Mouse (Mus musculus) embryonic facial prominence, embryonic 14.5 days (tissue): ENCODE measurements around the gene Usp19. TPM values are rescaled to one million over a fixed set of nuclear protein-coding genes. Genes with fewer than 3 reads are reported as not detected.

Source experiments
- ATAC-seq: fragments of 200-750 bp; cut with Nextera tagmentation; 2 replicates; pipeline ENCODE4 v1.8.0; 2017; ENCODE audit warnings: low read depth, moderate number of reproducible peaks, moderate TSS enrichment
- DNase-seq: peaks from one replicate; pipeline ENCODE4 v3.0.0-alpha.2; 2015; ENCODE audit warnings: low spot score
- H3K27ac ChIP-seq: fragments of 300-500 bp; sonication (generic); replicated peaks from 2 replicates; pipeline ENCODE4 v1.5.1; 2014; ENCODE audit warnings: low read depth, mild to moderate bottlenecking, low read length, moderate library complexity
- H3K27me3 ChIP-seq: fragments of 300-500 bp; sonication (generic); replicated peaks from 2 replicates; pipeline ENCODE4 v1.6.1; 2014; ENCODE audit warnings: low read length; ENCODE audit not compliant: control insufficient read depth, insufficient read depth
- H3K36me3 ChIP-seq: fragments of 300-500 bp; sonication (generic); 2 replicates; pipeline ENCODE4 v1.6.1; 2014; ENCODE audit warnings: low read length, mixed read lengths; ENCODE audit not compliant: control insufficient read depth, insufficient read depth
- H3K4me1 ChIP-seq: fragments of 300-500 bp; sonication (generic); 2 replicates; pipeline ENCODE4 v1.6.1; 2014; ENCODE audit warnings: antibody characterized with exemption, low read length; ENCODE audit not compliant: control insufficient read depth, insufficient read depth
- H3K4me2 ChIP-seq: fragments of 300-500 bp; sonication (generic); 2 replicates; pipeline ENCODE4 v1.6.1; 2014; ENCODE audit warnings: low read depth, mild to moderate bottlenecking, low read length, moderate library complexity, mixed read lengths
- H3K4me3 ChIP-seq: fragments of 300-500 bp; sonication (generic); 2 replicates; pipeline ENCODE4 v1.5.1; 2014; ENCODE audit warnings: low read depth, mild to moderate bottlenecking, low read length
- H3K9ac ChIP-seq: fragments of 300-500 bp; sonication (generic); 2 replicates; pipeline ENCODE4 v1.6.1; 2014; ENCODE audit warnings: low read depth, mild to moderate bottlenecking, low read length, moderate library complexity, mixed read lengths
- H3K9me3 ChIP-seq: fragments of 300-500 bp; sonication (generic); 2 replicates; pipeline ENCODE4 v1.6.1; 2016; ENCODE audit warnings: low read length; ENCODE audit not compliant: control insufficient read depth
- WGBS: fragments of 180-500 bp; shearing (Covaris S2); extraction: QIAGEN DNeasy Blood & Tissue Kit; methylation state at CpG from one replicate; pipeline ENCODE4 v1.1.7; 2014; 5-methylcytosine and 5-hydroxymethylcytosine counted together
- polyA plus RNA-seq: library from polyadenylated mRNA; unstranded; fragments of >200 nt; fragmentation: Nextera tagmentation; extraction: Ambion mirVana; gene quantifications from 2 replicates; pipeline ENCODE4 v1.2.1, GENCODE M21; 2014

The Usp19 gene
- polyA plus RNA-seq, 1 experiment from 2014 or later: 57.8 TPM

- H3K27ac ChIP-seq: peak overlapping the region; percentile 76
- ATAC-seq: peak; percentile 2
- H3K4me3 ChIP-seq: peak overlapping the region; percentile 67
- H3K36me3 ChIP-seq: peaks cover 36% of the 10 kb centered on the region
- peak overlapping the region; percentile 56; the same call in 1 of the 2 replicates for H3K9ac ChIP-seq
- no peaks in the 10 kb centered on the region for H3K9me3 ChIP-seq
- no peak for DNase-seq
- 37% methylated on average over 11 of the region's 11 CpGs for WGBS
- H3K4me2 ChIP-seq: peak overlapping the region; percentile 78
- H3K27me3 ChIP-seq: no peaks in the 10 kb centered on the region
- peaks cover 17% of the 10 kb centered on the region for H3K4me1 ChIP-seq
These were observed 11.2 kb upstream of the Usp19 start for GRCm38 (mm10) chr9:108479241-108479640.

- Histone ChIP-seq H3K27me3 (no peaks in the 10 kb centered on the region), H3K27ac (peak within 1 kb of the TSS; percentile 78), H3K4me2 (peak within 1 kb of the TSS; percentile 78), H3K9me3 (no peaks in the 10 kb centered on the region), H3K4me3 (peak within 1 kb of the TSS; percentile 67), H3K9ac (peak within 1 kb of the TSS; percentile 78), H3K36me3 (peaks cover 42% of the 10 kb centered on the region), H3K4me1 (peaks cover 17% of the 10 kb centered on the region)
- DNase-seq (peak; percentile 91), ATAC-seq (peak; percentile 76)
- 6% methylated on average over 9 of the region's 10 CpGs for WGBS
These were observed 10.6 kb upstream of the Usp19 start, which contains the start of gene Lamb2 for GRCm38 (mm10) chr9:108479721-108480351. Gene Lamb2, plus strand, starts transcription at chr9:108479736.

- Histone ChIP-seq H3K9me3 (no peaks in the 10 kb centered on the region), H3K4me2 (peak overlapping the region; percentile 78), H3K9ac (peak overlapping the region; percentile 78), H3K27ac (no peak overlapping the region), H3K4me1 (peaks cover 17% of the 10 kb centered on the region), H3K27me3 (no peaks in the 10 kb centered on the region), H3K36me3 (peaks cover 53% of the 10 kb centered on the region), H3K4me3 (peak overlapping the region; percentile 67)
- DNase-seq (no peak), ATAC-seq (no peak)
- 93% methylated on average over 28 of the region's 28 CpGs for WGBS
These were observed 9.4 kb upstream of the Usp19 start for GRCm38 (mm10) chr9:108480813-108481519.

GRCm38 (mm10) chr9:108481520-108482210 is 8.7 kb upstream of the Usp19 start:
- Histone ChIP-seq H3K9ac (no peak overlapping the region), H3K9me3 (no peaks in the 10 kb centered on the region), H3K27ac (no peak overlapping the region), H3K36me3 (peaks cover 60% of the 10 kb centered on the region), H3K4me3 (no peak overlapping the region), H3K27me3 (no peaks in the 10 kb centered on the region), H3K4me2 (no peak overlapping the region), H3K4me1 (peaks cover 17% of the 10 kb centered on the region)
- ATAC-seq (no peak), DNase-seq (no peak)
- 90% methylated on average over 18 of the region's 19 CpGs for WGBS

- Histone ChIP-seq H3K9ac (no peak overlapping the region), H3K4me2 (no peak overlapping the region), H3K4me1 (peaks cover 17% of the 10 kb centered on the region), H3K36me3 (peaks cover 76% of the 10 kb centered on the region), H3K9me3 (no peaks in the 10 kb centered on the region), H3K27ac (no peak overlapping the region), H3K27me3 (no peaks in the 10 kb centered on the region), H3K4me3 (no peak overlapping the region)
- ATAC-seq: no peak
- WGBS: 93% methylated on average over 17 of the region's 18 CpGs
- no peak for DNase-seq
These were observed 7.2 kb upstream of the Usp19 start for GRCm38 (mm10) chr9:108483051-108483790.

- ATAC-seq: no peak
- no peak for DNase-seq
- 87% methylated on average over 9 of the region's 15 CpGs for WGBS
- H3K9me3 ChIP-seq: no peaks in the 10 kb centered on the region
- H3K4me1 ChIP-seq: peaks cover 16% of the 10 kb centered on the region
- no peaks in the 10 kb centered on the region for H3K27me3 ChIP-seq
- H3K27ac ChIP-seq: no peak overlapping the region
- no peak overlapping the region for H3K9ac ChIP-seq
- no peak overlapping the region for H3K4me2 ChIP-seq
- no peak overlapping the region for H3K4me3 ChIP-seq
- peaks cover 84% of the 10 kb centered on the region for H3K36me3 ChIP-seq
These were observed 6.4 kb upstream of the Usp19 start for GRCm38 (mm10) chr9:108484021-108484420.

GRCm38 (mm10) chr9:108485301-108485875 is 5.0 kb upstream of the Usp19 start:
- 98% methylated on average over 17 of the region's 19 CpGs for WGBS
- DNase-seq: no peak
- no peaks in the 10 kb centered on the region for H3K9me3 ChIP-seq
- peaks cover 7% of the 10 kb centered on the region for H3K4me1 ChIP-seq
- no peak overlapping the region for H3K4me3 ChIP-seq
- no peak overlapping the region for H3K4me2 ChIP-seq
- no peak overlapping the region for H3K9ac ChIP-seq
- H3K27me3 ChIP-seq: no peaks in the 10 kb centered on the region
- H3K27ac ChIP-seq: no peak overlapping the region
- ATAC-seq: no peak
- peaks cover 90% of the 10 kb centered on the region for H3K36me3 ChIP-seq

GRCm38 (mm10) chr9:108486973-108487530 is 3.4 kb upstream of the Usp19 start:
- WGBS: 95% methylated on average over 8 of the region's 8 CpGs
- DNase-seq (no peak), ATAC-seq (no peak)
- no peaks in the 10 kb centered on the region for H3K9me3 ChIP-seq
- peaks cover 77% of the 10 kb centered on the region for H3K36me3 ChIP-seq
- no peak overlapping the region for H3K4me3 ChIP-seq
- H3K27me3 ChIP-seq: no peaks in the 10 kb centered on the region
- H3K4me2 ChIP-seq: no peak overlapping the region
- no peak overlapping the region for H3K27ac ChIP-seq
- no peak overlapping the region for H3K9ac ChIP-seq
- H3K4me1 ChIP-seq: peaks cover 6% of the 10 kb centered on the region
